Mouse (Mus musculus) myocyte (in vitro differentiated cells): Measurements from ENCODE around the gene Ntpcr. TPM values are rescaled to one million over a fixed set of nuclear protein-coding genes. Genes with fewer than 3 reads are reported as not detected.

Experiments
- H3K27me3 ChIP-seq: one replicate; pipeline ENCODE4 v1.6.1; 2011; ENCODE audit not compliant: control insufficient read depth, insufficient read depth, insufficient read length
- H3K36me3 ChIP-seq: one replicate; pipeline ENCODE4 v1.6.1; 2011; ENCODE audit not compliant: control insufficient read depth, insufficient read depth
- H3K4me2 ChIP-seq: one replicate; pipeline ENCODE4 v1.6.1; 2011; ENCODE audit warnings: low read depth, control low read depth
- H3K4me3 ChIP-seq: one replicate; pipeline ENCODE4 v1.5.1; 2011; ENCODE audit warnings: mild to moderate bottlenecking, control low read depth, moderate library complexity
- H3K79me2 ChIP-seq: one replicate; pipeline ENCODE4 v1.6.1; 2011; ENCODE audit not compliant: control insufficient read depth, insufficient read depth
- H3ac ChIP-seq: one replicate; pipeline ENCODE4 v1.6.1; 2011; ENCODE audit not compliant: control insufficient read depth, insufficient read length
- CEBPB ChIP-seq: IDR thresholded peaks from 2 replicates; pipeline ENCODE4 v1.6.1; 2011; ENCODE audit warnings: mild to moderate bottlenecking, moderate library complexity; ENCODE audit not compliant: poor library complexity, insufficient read depth, severe bottlenecking
- E2F4 ChIP-seq: IDR thresholded peaks from one replicate; pipeline ENCODE4 v1.6.1; 2011; ENCODE audit warnings: mild to moderate bottlenecking, control low read depth, moderate library complexity; ENCODE audit not compliant: insufficient read depth
- MAX ChIP-seq: IDR thresholded peaks from one replicate; pipeline ENCODE4 v1.6.1; 2011; ENCODE audit warnings: low read depth, mild to moderate bottlenecking, control low read depth
- MYOD1 ChIP-seq, 3 experiments: IDR thresholded peaks; one replicate each; pipeline ENCODE4 v1.6.1; 2011; ENCODE audit warnings: control low read depth in 2 of 3, low read depth in 2 of 3, mild to moderate bottlenecking in 2 of 3, moderate library complexity in 1 of 3; ENCODE audit not compliant: insufficient read length in 2 of 3, control insufficient read depth in 1 of 3
- MYOG ChIP-seq, 3 experiments: IDR thresholded peaks; one replicate each; pipeline ENCODE4 v1.6.1; 2011; ENCODE audit warnings: control low read depth in 2 of 3, low read depth in 2 of 3, mild to moderate bottlenecking in 2 of 3; ENCODE audit not compliant: insufficient read length in 2 of 3, control insufficient read depth in 1 of 3, insufficient read depth in 1 of 3
- POLR2A ChIP-seq: IDR thresholded peaks from one replicate; pipeline ENCODE4 v1.6.1; 2011; ENCODE audit warnings: low read depth, mild to moderate bottlenecking, control low read depth, moderate library complexity; ENCODE audit not compliant: insufficient read length
- POLR2AphosphoS2 ChIP-seq: IDR thresholded peaks from one replicate; pipeline ENCODE4 v1.6.1; 2011; ENCODE audit warnings: low read depth, control low read depth; ENCODE audit not compliant: insufficient read length
- REST ChIP-seq: IDR thresholded peaks from one replicate; pipeline ENCODE4 v1.6.1; 2011; ENCODE audit warnings: mild to moderate bottlenecking, control low read depth, moderate library complexity; ENCODE audit not compliant: insufficient read depth, insufficient read length
- SRF ChIP-seq: IDR thresholded peaks from one replicate; pipeline ENCODE4 v1.6.1; 2011; ENCODE audit warnings: low read depth; ENCODE audit not compliant: control insufficient read depth, insufficient read length
- TCF12 ChIP-seq: IDR thresholded peaks from one replicate; pipeline ENCODE4 v1.6.1; 2011; ENCODE audit warnings: mild to moderate bottlenecking, control low read depth; ENCODE audit not compliant: poor library complexity, insufficient read depth, severe bottlenecking
- TCF3 ChIP-seq: IDR thresholded peaks from one replicate; pipeline ENCODE4 v1.6.1; 2011; ENCODE audit warnings: low read depth, control low read depth; ENCODE audit not compliant: insufficient read length
- USF1 ChIP-seq: IDR thresholded peaks from one replicate; pipeline ENCODE4 v1.6.1; 2011; ENCODE audit warnings: low read depth, mild to moderate bottlenecking, control low read depth, moderate library complexity
- polyA plus RNA-seq: library from polyadenylated mRNA; unstranded; fragments of >200 nt; fragmentation: generic; extraction: Trizol; gene quantifications from one replicate; pipeline ENCODE4 v1.2.1, GENCODE M21; 2012; ENCODE audit warnings: missing spikeins

The Ntpcr gene
- polyA plus RNA-seq, 1 experiment: 10.9 TPM

DNA sequence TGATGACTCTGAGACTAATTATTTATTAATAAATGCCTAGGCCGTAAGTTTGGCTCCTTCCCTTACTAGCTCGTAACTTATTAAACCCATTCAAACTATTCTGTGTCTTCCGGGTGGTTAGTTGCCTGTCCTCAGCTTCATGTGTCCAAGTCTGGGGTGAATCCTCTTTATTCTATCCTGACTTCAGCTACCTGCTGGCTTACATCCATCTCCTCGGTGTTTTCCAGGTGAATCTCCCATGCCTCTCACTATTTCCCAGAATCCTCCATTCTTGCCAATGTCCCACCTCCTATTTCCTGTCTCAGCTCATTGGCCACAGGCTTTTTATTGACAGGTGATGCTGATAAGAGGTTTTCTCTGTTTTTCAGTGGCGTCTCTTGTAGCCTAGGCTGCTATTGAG, 20.6 kb upstream of the Ntpcr start:
- TF ChIP-seq SRF (no peak), MYOG (IDR thresholded peaks at IDR 0.05; ENCODE audit: control insufficient read depth in 1 of 3, insufficient read depth in 1 of 3, insufficient read length in 2 of 3, low read depth in 2 of 3) (no peak), MYOD1 (IDR thresholded peaks at IDR 0.05; ENCODE audit: control insufficient read depth in 1 of 3, insufficient read length in 2 of 3, low read depth in 2 of 3) (no peak), E2F4 (no peak), REST (no peak), TCF12 (no peak), TCF3 (no peak), POLR2AphosphoS2 (no peak), MAX (no peak), USF1 (no peak), CEBPB (no peak), POLR2A (no peak)

DNA sequence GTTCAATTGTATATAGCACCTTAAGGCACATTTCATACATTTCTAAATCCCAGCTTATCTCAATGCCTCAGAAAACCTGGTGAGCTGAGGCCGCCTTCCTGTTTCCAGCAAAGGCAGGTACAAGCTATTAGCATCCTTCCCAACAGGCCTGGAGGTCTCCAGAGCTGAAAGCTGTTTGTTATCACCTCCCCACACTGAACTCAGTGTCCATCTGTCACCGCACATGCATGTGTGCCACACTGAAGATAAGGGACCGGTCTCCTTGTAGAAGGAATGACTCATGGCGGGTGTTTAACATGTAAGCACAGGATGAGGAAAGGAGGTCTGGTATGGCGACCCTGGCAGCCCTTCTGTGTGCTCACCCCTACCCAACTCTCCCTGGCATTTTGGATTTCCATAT, 18.2 kb upstream of the Ntpcr start:
- Histone ChIP-seq H3K36me3 (no peaks in the 10 kb centered on the region), H3K4me3 (no peak overlapping the region), H3ac (no peak overlapping the region), H3K27me3 (no peaks in the 10 kb centered on the region), H3K79me2 (no peaks in the 10 kb centered on the region), H3K4me2 (no peak overlapping the region)
- TF ChIP-seq SRF (no peak), TCF3 (no peak)

More for the DNA sequence above, 20.6 kb upstream of the Ntpcr start:
- no peaks in the 10 kb centered on the region for H3K27me3 ChIP-seq
- no peak overlapping the region for H3K4me2 ChIP-seq
- no peaks in the 10 kb centered on the region for H3K36me3 ChIP-seq
- no peak overlapping the region for H3ac ChIP-seq
- H3K79me2 ChIP-seq: no peaks in the 10 kb centered on the region
- no peak overlapping the region for H3K4me3 ChIP-seq

DNA sequence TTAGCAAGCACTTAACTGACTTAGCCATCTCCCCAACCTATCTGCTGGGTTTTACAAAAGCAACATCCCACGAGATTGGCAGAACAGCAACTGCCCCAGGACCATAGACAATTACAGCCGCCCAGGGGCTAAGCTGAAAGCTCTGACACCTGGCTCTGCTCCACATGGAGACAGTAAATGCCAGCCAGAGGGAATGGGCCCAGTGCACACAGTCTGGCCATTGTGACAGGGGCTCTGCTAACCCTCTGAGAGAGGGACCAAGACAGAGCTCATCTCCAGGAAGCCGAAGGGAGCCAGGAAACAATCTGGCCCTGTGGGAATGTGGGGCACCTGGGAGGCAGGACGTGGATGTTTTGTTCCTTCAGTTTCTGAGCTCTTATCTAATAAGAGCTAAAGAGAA, 13.6 kb upstream of the Ntpcr start:
- Histone ChIP-seq H3K4me3 (no peak overlapping the region), H3K79me2 (no peaks in the 10 kb centered on the region), H3ac (no peak overlapping the region), H3K36me3 (no peaks in the 10 kb centered on the region), H3K27me3 (no peaks in the 10 kb centered on the region), H3K4me2 (no peak overlapping the region)
- no peak for TF ChIP-seq MYOD1 (IDR thresholded peaks at IDR 0.05; ENCODE audit: control insufficient read depth in 1 of 3, insufficient read length in 2 of 3, low read depth in 2 of 3)
- no peak for TF ChIP-seq POLR2AphosphoS2
- no peak for TF ChIP-seq E2F4
- TF ChIP-seq TCF12: no peak
- TF ChIP-seq SRF: no peak
- no peak for TF ChIP-seq POLR2A
- no peak for TF ChIP-seq CEBPB
- TF ChIP-seq MYOG (IDR thresholded peaks at IDR 0.05; ENCODE audit: control insufficient read depth in 1 of 3, insufficient read depth in 1 of 3, insufficient read length in 2 of 3, low read depth in 2 of 3): no peak
- TF ChIP-seq TCF3: no peak
- no peak for TF ChIP-seq REST
- no peak for TF ChIP-seq USF1
- no peak for TF ChIP-seq MAX

DNA sequence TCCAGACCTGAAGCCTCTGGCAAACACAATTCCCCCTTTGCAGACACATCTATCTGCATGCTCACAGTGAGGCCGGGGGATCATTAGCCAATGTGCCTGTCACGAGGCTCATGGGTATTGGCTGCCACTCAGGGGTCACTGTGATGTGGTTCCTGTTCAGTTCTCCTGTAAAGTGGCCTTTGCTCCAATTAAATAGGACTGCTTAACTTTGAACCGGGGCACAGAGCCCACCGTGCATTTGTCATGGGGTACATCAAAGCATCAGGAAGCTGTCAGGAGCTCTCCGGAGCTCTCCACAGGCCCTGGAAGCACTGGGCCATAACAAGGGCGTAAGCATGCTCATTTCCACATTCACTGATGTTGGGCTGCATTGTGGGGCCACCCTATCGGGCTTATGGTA, 13.2 kb upstream of the Ntpcr start:
- Histone ChIP-seq H3K27me3 (no peaks in the 10 kb centered on the region), H3K4me2 (no peak overlapping the region), H3K36me3 (no peaks in the 10 kb centered on the region), H3ac (no peak overlapping the region), H3K4me3 (no peak overlapping the region), H3K79me2 (no peaks in the 10 kb centered on the region)
- TF ChIP-seq MYOG (IDR thresholded peaks at IDR 0.05; ENCODE audit: control insufficient read depth in 1 of 3, insufficient read depth in 1 of 3, insufficient read length in 2 of 3, low read depth in 2 of 3) (no peak), USF1 (no peak), MAX (no peak), TCF12 (no peak), MYOD1 (IDR thresholded peaks at IDR 0.05; ENCODE audit: control insufficient read depth in 1 of 3, insufficient read length in 2 of 3, low read depth in 2 of 3) (no peak), REST (no peak), TCF3 (no peak), SRF (no peak), POLR2A (no peak), E2F4 (no peak), CEBPB (no peak), POLR2AphosphoS2 (no peak)

GRCm38 (mm10) chr8:125718914-125719313, 10.8 kb upstream of the Ntpcr start:
- H3K4me2 ChIP-seq: no peak overlapping the region
- no peak overlapping the region for H3K4me3 ChIP-seq
- no peak overlapping the region for H3ac ChIP-seq
- no peaks in the 10 kb centered on the region for H3K79me2 ChIP-seq
- no peak for TF ChIP-seq SRF
- TF ChIP-seq POLR2AphosphoS2: no peak
- TF ChIP-seq CEBPB: no peak
- no peak for TF ChIP-seq USF1
- TF ChIP-seq TCF3: no peak
- no peak for TF ChIP-seq POLR2A
- TF ChIP-seq REST: no peak
- no peak for TF ChIP-seq MYOD1 (IDR thresholded peaks at IDR 0.05; ENCODE audit: control insufficient read depth in 1 of 3, insufficient read length in 2 of 3, low read depth in 2 of 3)
- no peak for TF ChIP-seq E2F4
- H3K27me3 ChIP-seq: no peaks in the 10 kb centered on the region
- H3K36me3 ChIP-seq: no peaks in the 10 kb centered on the region
